Mouse (Mus musculus) heart, adult 18-20 months (tissue): ENCODE measurements around the gene Frmd7. TPM values are rescaled to one million over a fixed set of nuclear protein-coding genes. Genes with fewer than 3 reads are reported as not detected.
A peak's percentile ranks its signal among the peaks of the same experiment; 100 is the strongest.

Source experiments
- DNase-seq, 2 experiments: peaks; one replicate each; pipeline ENCODE4 v3.0.0; 2021 to 2022; ENCODE audit warnings: mixed read lengths in 1 of 2
- long read RNA-seq, 2 experiments: library from polyadenylated mRNA; stranded (forward); transcript quantifications; one replicate each; pipeline ENCODE4 v2.0.0; 2021
- total RNA-seq, 2 experiments: library from RNA; stranded (reverse); gene quantifications; 2 replicates each; pipeline ENCODE4 v1.2.3; 2021

The Frmd7 gene
- total RNA-seq, result under 1 TPM; 0.13 to 0.17 TPM
- long read RNA-seq, experiment 1, result 0 reads
- long read RNA-seq, experiment 2, result 0 reads

DNA sequence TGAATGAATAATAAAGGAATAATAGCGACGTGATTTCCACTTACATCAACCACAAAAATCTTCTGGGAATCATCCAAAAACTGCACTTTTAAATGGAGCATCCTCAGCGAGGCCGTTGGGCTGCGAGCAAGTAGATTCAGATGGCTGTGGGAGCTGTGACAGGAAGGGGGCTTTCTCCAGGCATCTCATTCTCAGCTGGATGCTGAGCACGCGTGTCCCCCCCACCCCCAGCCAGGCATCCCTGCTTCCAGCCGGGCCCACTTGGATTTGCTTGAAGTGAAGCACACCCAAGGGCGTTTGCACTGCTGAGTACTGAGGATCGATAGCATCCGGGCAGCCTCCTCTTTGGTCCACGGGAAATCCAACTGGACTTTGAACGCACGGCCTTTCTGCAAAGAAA lies at the start of gene Frmd7:
Gene Frmd7 (minus strand): TSS at position 101 of the 400 bp plus-strand sequence.
- DNase-seq, result peak in 1 of 2 experiments; percentile 5

- no peak for DNase-seq
Measured at GRCm38 (mm10) chrX:50991324-50991723, 48.8 kb upstream of the Frmd7 start.

DNA sequence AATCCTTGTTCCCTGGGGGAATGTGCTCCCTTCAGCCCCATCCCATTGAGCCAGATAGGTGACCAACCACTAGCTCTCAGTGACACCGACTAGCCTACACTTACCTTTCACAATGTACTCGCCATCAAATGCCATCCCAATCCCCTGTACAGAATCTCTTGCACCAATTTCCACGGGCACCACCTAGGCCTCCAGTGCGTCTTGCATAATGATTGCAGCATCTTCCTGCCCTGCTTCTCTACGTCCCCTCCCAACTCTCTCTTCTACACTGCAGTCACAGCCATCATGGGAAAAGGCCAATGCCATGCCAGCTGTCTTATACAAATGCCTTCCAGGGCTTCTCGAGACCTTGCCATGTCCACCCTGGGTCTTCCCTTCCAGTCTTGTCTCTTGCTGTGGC lies 47.4 kb upstream of the Frmd7 start:
- no peak for DNase-seq

- DNase-seq, result peak in 1 of 2 experiments; percentile 4
Measured at GRCm38 (mm10) chrX:50988581-50988980, 46.1 kb upstream of the Frmd7 start.

- DNase-seq, result no peak
Measured at GRCm38 (mm10) chrX:50978428-50978827, 35.9 kb upstream of the Frmd7 start.

GRCm38 (mm10) chrX:50972145-50972544 lies 29.6 kb upstream of the Frmd7 start:
- no peak for DNase-seq

DNA sequence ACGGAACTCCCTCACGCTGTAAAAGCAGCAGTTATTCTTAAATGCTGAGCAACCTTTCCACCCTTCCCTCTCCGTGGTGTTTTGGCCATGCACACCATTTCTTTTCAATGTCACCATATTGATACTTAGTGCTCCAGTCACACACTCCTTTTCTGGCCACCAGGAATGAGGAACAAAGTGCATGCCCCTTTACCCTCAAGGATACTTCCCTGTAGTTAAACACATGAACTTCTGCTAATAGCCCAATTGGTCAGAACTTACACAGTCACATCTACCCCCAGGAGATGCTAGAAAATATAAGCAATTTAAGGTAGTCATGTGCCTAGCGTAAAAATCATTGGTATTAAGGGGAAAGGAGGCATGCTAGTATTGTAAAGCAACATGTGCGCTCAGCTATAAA lies 27.4 kb upstream of the Frmd7 start:
- DNase-seq, result no peak

- DNase-seq, result no peak
Measured at GRCm38 (mm10) chrX:50968157-50968932, 25.8 kb upstream of the Frmd7 start.

- no peak for DNase-seq
Measured at GRCm38 (mm10) chrX:50965157-50965556, 22.6 kb upstream of the Frmd7 start.

GRCm38 (mm10) chrX:50962955-50963354 lies 20.4 kb upstream of the Frmd7 start:
- no peak for DNase-seq

DNA sequence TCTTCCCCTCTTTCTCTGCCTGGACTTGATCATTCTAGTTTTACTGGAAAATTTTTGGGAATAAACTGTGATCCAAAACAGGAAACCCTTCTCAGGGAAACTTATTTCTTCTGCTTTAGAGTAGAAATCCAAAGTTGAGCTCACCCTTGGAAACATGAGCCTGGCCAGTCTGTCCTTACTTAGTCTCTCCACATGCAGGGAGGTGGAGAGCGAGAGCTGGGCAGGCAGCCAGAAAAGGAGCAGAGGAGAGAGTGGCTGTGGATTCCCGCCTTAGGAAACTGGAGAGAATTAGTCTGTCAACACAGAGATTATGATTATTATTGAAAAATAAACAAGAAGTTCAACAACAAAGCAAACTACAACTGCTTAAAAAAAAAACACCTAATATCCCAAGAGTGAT lies 6.1 kb upstream of the Frmd7 start:
- peak; percentile 67 to 71 for DNase-seq

DNA sequence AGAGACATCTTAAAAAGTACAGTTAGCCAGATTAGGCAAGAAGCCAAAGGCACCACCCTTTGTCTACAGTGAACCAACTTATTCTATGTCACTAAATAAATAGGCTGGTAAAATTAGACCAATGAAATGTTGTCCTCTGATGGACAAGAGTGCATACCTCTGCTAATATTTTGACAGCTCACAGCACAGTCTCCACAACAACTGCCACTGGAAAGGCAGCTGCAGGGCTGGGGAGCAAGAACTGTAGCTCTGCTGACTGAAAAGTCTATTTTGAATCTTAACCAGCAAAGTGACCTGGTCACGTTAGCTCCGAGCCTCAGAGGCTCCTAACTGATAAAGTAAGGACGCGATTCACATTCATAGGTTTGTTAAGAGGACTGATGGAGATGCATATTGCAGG lies 5.6 kb upstream of the Frmd7 start:
- peak in 1 of 2 experiments; percentile 13 for DNase-seq

DNA sequence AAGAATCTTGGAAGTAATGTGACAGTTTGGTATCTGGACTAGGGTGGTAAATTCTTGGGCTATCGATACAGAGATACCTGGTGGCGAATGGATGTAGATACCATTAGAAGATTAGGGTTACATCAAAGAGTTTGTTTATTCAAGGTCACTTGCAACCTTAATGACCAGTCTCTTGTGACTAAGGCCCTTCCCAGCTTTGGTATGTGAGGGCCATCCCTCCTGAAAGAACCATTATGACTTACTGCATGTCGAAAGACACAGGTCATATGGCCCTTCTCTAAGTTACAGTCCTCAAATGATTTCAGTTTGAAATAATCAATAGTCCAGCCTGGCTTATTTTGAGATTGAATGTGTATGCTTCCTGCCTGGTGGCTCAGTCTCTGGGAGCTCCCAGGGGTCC lies 5.4 kb downstream of the Frmd7 start:
- DNase-seq, result no peak

DNA sequence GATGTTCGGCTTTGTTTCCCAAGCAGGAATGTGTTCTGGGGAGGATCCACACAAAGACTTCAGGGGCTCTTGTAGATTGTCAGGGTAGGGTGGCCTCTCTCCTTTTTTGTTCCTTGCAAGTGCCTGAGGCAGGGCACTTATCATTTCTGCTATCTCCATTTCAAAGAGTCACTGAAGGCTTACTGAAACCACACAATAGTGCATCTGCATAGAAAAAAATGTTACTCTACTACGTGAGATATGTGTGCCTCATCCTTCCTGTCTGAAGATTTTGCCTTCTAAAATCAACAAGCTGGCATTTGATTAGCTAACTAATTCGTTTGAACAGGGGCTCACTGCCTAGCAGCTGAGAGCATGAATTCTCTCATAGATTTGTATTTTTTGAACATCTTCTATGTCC lies 12.2 kb downstream of the Frmd7 start:
- DNase-seq, result no peak

DNA sequence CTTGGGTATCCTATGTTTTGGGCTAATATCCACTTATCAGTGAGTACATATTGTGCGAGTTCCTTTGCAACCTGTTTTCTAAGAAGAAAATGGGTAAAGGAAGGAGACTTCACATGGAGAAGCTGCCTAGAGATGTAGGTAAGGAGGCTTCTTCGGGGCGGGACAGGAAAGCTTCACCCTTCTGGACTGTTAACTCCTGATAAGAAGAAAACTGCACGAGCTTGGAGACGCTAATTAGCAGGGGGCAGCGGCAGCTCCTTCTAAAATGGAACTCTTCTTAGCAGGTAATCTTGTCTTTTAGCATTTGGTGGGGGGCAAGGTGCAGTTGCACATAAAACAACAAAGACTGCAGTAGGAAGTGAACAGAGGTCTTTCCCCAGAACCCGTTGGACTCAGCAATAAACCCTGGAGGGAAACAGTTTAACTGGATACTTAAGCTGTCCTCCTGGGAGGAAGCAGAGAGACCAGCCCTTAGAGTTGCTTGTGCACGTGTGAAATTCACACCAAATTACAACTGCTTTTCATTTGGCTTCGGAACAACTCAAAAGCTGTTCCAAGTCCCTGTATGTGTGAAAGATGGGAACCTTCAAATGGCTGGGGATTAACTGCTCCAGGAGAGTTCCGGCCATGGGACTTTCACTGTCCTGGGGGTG lies 15.5 kb downstream of the Frmd7 start:
- no peak for DNase-seq

DNA sequence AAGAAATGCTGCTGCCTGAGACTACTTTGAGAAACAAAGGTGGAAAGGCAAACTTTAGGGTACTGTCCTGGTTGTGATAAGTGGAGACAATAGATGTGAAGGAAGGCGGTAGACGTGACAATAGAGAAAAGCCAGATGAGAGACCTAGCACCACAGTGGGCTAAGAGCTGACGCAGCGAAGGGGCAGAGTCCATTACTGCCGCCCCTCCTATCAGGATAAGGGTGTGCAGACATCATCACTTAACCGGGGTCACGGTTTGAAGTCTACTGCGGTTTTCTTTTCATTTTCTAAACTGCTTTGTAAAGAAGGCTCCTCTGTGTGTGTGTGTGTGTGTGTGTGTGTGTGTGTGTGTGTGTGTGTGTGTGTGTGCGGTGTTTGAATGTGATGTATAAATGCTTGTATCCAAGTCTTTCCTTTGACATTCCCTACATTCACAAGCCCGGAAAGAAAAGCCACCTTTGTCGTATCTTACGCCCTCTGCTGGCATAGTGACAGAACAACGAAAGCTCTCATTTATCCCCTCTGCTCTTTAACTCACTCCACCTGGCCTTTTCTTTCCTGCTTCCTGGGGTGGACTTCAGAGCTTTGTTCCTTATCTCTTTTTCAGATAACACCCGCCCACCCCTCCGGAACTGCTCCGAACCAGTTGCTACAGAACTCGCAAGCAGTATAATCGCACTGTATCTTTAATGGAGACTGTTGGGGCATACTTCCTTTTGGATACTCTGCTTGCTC lies 17.7 kb downstream of the Frmd7 start:
- peak; percentile 14 to 55 for DNase-seq

DNA sequence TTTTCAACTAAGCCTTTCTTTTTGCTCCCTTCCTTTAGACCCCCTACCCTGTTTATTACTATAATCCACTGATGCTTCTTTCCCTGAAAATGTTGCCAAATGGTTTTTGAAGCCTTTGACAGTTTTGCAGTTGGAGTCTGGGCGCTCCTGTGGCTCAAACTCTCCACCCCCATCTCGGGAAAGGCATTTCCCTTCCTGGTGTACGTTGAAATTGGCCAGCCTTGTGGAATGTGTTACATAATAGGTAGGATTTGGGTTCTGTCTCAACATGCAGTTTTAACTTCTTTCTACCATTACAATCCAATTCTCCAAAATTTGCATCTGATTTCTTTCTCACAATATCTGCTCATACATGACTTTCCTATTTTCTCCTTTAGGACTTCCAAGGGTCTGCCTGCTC lies 23.8 kb downstream of the Frmd7 start:
- DNase-seq, result no peak

DNA sequence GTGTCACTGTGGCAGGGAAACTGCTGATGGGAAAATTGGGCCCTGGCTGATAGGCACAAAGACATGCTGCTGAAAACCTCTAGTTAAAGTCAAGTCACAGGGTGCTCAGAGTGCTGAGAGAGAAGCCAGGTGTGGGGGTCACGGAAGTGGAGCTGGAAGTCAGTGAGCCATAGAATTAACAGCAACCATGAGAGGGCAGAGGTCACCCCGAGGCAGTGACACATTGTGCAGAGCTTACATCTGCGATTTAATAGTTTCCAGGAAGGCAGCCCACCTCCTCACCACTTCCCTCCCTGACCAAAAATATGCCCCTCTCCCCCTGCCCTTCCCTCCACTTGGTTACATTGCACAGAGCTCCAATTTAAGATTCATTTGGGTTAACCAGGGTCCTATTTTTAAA lies 25.1 kb downstream of the Frmd7 start:
- DNase-seq, result no peak

DNA sequence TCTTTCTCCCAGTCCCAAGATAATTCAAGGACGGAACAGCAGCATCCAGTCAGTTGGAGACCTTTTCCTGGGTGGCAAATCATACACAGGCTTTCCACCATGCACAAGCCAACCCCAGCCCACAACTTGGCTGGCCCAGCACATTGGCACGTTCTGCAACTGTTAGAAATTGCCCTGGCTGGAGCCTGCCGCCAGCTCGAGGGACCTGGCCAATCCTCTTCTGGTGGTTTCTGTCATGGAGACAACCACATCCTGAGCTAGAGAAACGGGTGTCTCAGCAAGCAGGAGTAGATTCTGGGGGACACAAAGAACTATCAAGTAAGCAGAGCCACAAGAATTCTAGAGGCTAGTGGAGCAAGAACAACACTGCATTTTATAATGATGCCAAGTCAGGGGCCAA lies 32.6 kb downstream of the Frmd7 start:
- DNase-seq, result no peak

DNA sequence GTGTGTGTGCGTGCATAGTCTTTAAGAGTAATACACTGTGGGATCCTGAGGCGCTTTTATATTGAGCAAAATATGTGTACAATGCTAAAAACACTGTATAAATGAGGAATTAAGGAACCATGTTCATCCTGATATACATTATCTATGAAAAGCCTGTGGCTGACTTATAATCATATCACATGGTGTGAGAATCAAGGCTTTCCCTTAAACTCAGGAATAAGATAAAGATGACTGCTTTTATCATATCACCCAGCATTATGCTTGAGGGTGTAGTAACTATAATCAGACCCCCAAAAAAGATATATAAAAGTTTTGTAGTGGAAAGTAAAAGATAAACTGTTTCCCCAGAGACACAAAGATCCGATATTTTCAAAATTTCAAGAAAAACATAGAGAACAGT lies 39.0 kb downstream of the Frmd7 start:
- no peak for DNase-seq

DNA sequence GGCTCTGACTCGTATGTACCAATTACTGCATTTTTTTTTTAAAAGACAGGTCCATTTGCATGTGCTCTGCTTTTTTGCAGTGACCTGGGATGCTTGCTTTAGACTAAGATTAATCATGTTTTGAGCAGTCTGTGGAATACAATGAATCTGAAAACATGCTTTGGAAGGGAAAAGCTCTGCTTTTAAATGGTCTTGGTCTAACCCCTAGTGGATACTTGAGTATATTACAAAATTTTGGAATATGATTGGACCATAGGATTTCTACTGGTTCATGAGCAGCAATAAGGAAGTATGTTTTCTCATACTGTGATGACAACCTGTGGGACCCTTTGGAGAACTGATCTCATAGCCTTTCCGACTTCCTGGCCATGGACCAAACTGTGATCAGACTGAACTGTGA lies 54.5 kb downstream of the Frmd7 start:
- no peak for DNase-seq

DNA sequence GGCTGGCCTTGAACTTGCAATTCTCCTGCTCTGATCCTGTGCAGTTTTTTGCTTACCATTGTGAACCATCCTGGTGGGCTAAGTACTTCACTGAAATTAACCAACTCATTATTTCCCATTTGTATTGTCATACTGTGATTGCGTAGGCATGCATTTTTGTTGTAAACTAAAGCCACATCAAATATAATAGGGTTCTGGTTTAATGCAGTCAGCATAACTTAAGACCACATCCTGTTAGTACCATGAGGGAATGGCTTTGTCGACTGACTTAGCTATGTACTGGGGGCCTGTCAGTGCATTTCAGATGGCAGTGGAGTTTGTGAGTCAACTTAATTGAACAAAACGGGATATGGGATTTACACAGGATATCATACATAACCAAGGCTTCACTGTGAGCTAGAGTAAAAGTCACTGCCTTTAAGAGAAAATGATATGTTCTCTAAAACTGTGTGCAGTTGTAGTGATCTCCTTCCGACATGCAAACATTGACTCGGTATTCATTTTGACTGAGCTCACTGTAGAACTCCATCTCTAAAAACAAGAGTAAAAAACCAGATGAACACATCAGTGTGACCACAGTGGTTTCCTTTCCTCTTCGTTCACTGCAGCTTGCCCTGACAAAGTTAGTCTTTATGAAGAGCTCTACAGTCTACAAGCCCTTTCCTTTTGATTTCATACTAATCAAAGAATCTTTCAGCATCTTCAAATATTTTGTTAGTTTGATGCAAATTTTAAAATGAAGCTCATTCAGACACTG lies 68.1 kb downstream of the Frmd7 start:
- no peak for DNase-seq
